Mouse (Mus musculus) spleen, adult 2 months (tissue): ENCODE measurements around the gene Elfn2.

Source experiments
- CTCF ChIP-seq: fragments of 200-500 bp; IDR thresholded peaks from 2 replicates; pipeline ENCODE4 v1.5.1; 2011; ENCODE audit warnings: mild to moderate bottlenecking, inconsistent platforms; ENCODE audit not compliant: insufficient read depth, insufficient read length, insufficient replicate concordance; ENCODE audit errors: extremely low read depth
- POLR2A ChIP-seq: fragments of 200-500 bp; IDR thresholded peaks from 2 replicates; pipeline ENCODE4 v1.6.1; 2011; ENCODE audit warnings: low read depth, low read length, inconsistent platforms

DNA sequence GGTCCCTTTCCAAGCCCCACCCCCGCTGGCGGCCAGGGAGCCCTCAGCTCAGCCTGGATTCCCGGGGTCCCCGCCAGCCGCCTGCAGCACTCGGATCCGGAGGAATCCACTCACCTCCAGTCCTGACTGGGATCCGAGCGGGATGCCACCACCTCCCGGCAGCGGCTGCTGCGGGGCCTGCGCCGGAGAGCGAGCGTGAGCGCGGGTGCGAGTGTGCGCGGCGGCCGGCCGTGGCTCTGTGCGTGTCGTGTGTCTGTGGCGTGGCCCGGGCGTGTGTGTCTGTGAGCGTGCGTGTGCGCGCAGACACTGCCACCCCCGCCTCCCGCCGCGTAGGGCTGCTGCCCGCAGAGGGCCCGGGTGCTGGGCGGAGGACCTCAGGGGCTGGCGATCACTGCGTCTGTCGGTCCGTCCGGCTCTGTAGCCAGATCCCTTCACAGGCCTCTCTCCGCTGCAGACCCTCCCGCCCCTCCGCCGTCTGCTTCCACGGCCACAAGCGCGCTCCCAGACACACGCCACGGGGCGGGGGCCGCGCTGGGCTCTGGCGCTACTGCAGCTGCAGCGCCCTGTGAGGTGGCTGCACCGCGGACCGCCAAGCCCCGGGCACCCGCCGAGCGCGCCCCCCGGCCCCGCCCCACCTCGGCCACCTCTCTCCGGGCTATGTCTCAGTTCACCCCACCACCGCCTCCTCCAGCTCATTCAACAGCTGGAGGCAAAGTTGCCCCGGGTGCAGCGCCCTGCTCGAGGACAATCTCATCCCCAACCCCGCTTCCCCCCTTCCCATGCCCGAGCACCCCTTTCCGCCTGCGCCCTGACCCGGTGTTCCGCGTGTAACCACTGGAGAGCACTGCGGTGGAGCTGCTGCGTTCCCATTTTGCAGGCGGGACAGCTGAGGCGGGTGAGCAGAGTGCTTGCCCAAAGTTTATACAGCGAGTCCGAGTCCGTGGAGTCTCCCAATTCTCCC, at the start of gene Elfn2:
- no peak for TF ChIP-seq CTCF
- no peak for TF ChIP-seq POLR2A
